Mouse (Mus musculus) heart, embryonic 16.5 days (tissue): Measurements from ENCODE around the gene Klk1b1. TPM values are rescaled to one million over a fixed set of nuclear protein-coding genes. Genes with fewer than 3 reads are reported as not detected.

ENCODE experiments used
- polyA plus RNA-seq: library from polyadenylated mRNA; unstranded; fragments of >200 nt; fragmentation: Nextera tagmentation; extraction: Ambion mirVana; gene quantifications from 2 replicates; pipeline ENCODE4 v1.2.1, GENCODE M21; 2015

Gene Klk1b1
- polyA plus RNA-seq, 1 experiment from 2014 or later: 0.28 TPM

Other genes starting within 250 kb of the Klk1b1 start
- not detected in 2 replicates for gene Klk12, start 197.9 kb upstream of the Klk1b1 start, polyA plus RNA-seq
- 0.19 and 0.25 TPM in 2 replicates for gene Klk11, start 192.1 kb upstream of the Klk1b1 start, polyA plus RNA-seq
- 1.6 and 1.7 TPM in 2 replicates for gene Klk10, start 185.7 kb upstream of the Klk1b1 start, polyA plus RNA-seq
- 0.09 and 0.10 TPM in 2 replicates for gene Klk9, start 174.9 kb upstream of the Klk1b1 start, polyA plus RNA-seq
- 22.1 and 23.0 TPM in 2 replicates for gene Klk8, start 169.2 kb upstream of the Klk1b1 start, polyA plus RNA-seq
- gene Klk7, start 155.5 kb upstream of the Klk1b1 start, polyA plus RNA-seq: 0.12 TPM in 1 of 2 replicates, not detected in the other
- gene Klk6, start 142.3 kb upstream of the Klk1b1 start, polyA plus RNA-seq: not detected in 2 replicates
- gene Klk5, start 124.8 kb upstream of the Klk1b1 start, polyA plus RNA-seq: not detected in 2 replicates
- 0.11 and 0.15 TPM in 2 replicates for gene Klk4, start 85.6 kb upstream of the Klk1b1 start, polyA plus RNA-seq
- gene Klk15, start 33.0 kb upstream of the Klk1b1 start, polyA plus RNA-seq: not detected in 2 replicates
- gene Klk1b8, start 16.1 kb upstream of the Klk1b1 start, polyA plus RNA-seq: not detected in 2 replicates
- not detected in 2 replicates for gene Klk1b9, start 9.3 kb downstream of the Klk1b1 start, polyA plus RNA-seq
- gene Klk1b11, start 29.1 kb downstream of the Klk1b1 start, polyA plus RNA-seq: 0.17 TPM in 1 of 2 replicates, not detected in the other
- 0.13 TPM in 1 of 2 replicates, not detected in the other for gene Klk1b26, start 45.4 kb downstream of the Klk1b1 start, polyA plus RNA-seq
- gene Klk1b27, start 85.5 kb downstream of the Klk1b1 start, polyA plus RNA-seq: not detected in 2 replicates
- gene Klk1b21, start 135.6 kb downstream of the Klk1b1 start, polyA plus RNA-seq: not detected in 2 replicates
- not detected in 2 replicates for gene Klk1b22, start 145.9 kb downstream of the Klk1b1 start, polyA plus RNA-seq
- not detected in 2 replicates for gene Klk1b16, start 170.0 kb downstream of the Klk1b1 start, polyA plus RNA-seq
- not detected in 2 replicates for gene Klk1b24, start 221.5 kb downstream of the Klk1b1 start, polyA plus RNA-seq
- not detected in 2 replicates for gene Klk1b3, start 231.4 kb downstream of the Klk1b1 start, polyA plus RNA-seq
- not detected in 2 replicates for gene Klk1b4, start 240.7 kb downstream of the Klk1b1 start, polyA plus RNA-seq
- gene Klk1b5, start 249.2 kb downstream of the Klk1b1 start, polyA plus RNA-seq: not detected in 2 replicates